ENCODE assay signal across 8 mouse cellular contexts in the genomic region with DNA sequence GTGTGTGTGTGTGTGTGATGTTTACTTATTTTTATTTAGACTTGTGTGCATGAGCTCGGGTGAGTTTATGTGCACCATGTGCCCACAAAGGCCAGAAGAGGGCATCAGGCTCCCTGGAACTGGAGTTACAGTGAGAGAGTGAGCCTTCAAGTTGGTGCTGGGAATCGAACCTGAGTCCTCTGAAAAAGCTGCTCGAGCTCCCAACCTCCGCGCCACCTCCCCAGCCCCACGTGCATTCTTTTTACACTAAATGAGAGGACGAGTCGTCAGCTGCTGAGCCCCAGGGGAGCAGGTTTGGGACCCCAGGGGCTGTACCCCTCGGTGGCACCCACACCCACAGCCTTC. TPM values are rescaled to one million over a fixed set of nuclear protein-coding genes. Genes with fewer than 3 reads are reported as not detected.
DNase-seq lines count a peak whose midpoint lies in the region; ATAC-seq and TF ChIP-seq lines count a peak whose summit lies in the region.

No protein-coding gene starts in this region.

- no peaks in the 10 kb centered on the region for H3K27me3 ChIP-seq in testis, adult 2 months (ENCODE audit: control insufficient read depth, insufficient read depth, low read length)
- H3K27me3 ChIP-seq in limb, embryonic 15.5 days = no peaks in the 10 kb centered on the region
- H3K27me3 ChIP-seq in stomach, postnatal 0 days (ENCODE audit: control insufficient read depth, insufficient read depth, low read length) = no peaks in the 10 kb centered on the region

- 1% methylated on average over 9 of the region's 9 CpGs for WGBS in limb, embryonic 15.5 days
- 1% methylated on average over 9 of the region's 9 CpGs for whole genome bisulfite sequencing in stomach, postnatal 0 days

- TF ChIP-seq CTCF in testis, adult 2 months (IDR thresholded peaks at IDR 0.05; ENCODE audit: control insufficient read depth, insufficient read depth, insufficient replicate concordance, low read depth, low read length) = no peak
- peak; percentile 29; the same call in 1 of the 2 replicates for TF ChIP-seq CTCF in stomach, postnatal 0 days (IDR thresholded peaks at IDR 0.05; ENCODE audit: low read depth)

- H3K27ac ChIP-seq in testis, adult 2 months (ENCODE audit: control insufficient read depth, insufficient read depth, low read depth, low read length) = peak overlapping the region; percentile 99
- H3K27ac ChIP-seq in limb, embryonic 15.5 days = peak overlapping the region; percentile 89
- peak overlapping the region; percentile 93 for H3K27ac ChIP-seq in stomach, postnatal 0 days (replicated peaks)

- H3K4me3 ChIP-seq in testis, adult 2 months (ENCODE audit: control insufficient read depth, low read depth, low read length) = peak overlapping the region; percentile 98
- peak overlapping the region; percentile 86 for H3K4me3 ChIP-seq in limb, embryonic 15.5 days
- peak overlapping the region; percentile 95 for H3K4me3 ChIP-seq in stomach, postnatal 0 days (ENCODE audit: low read depth, low read length)

- no peak for ATAC-seq in limb, embryonic 15.5 days (ENCODE audit: insufficient number of reproducible peaks, low FRiP score, low TSS enrichment, low read depth)
- peak; percentile 12; the same call in 1 of the 2 replicates for ATAC-seq in stomach, postnatal 0 days (ENCODE audit: low FRiP score, low TSS enrichment)

- H3K9ac ChIP-seq in limb, embryonic 15.5 days = peak overlapping the region; percentile 66
- H3K9ac ChIP-seq in stomach, postnatal 0 days (ENCODE audit: low read length) = peak overlapping the region; percentile 77

- peaks cover 8% of the 10 kb centered on the region for H3K4me1 ChIP-seq in testis, adult 2 months (ENCODE audit: control insufficient read depth, insufficient read depth, low read length)
- H3K4me1 ChIP-seq in limb, embryonic 15.5 days = peaks cover 26% of the 10 kb centered on the region
- H3K4me1 ChIP-seq in stomach, postnatal 0 days (replicated peaks; ENCODE audit: control insufficient read depth, insufficient read depth) = no peaks in the 10 kb centered on the region

- H3K9me3 ChIP-seq in limb, embryonic 15.5 days = no peaks in the 10 kb centered on the region
- no peaks in the 10 kb centered on the region for H3K9me3 ChIP-seq in stomach, postnatal 0 days (ENCODE audit: control insufficient read depth, low read length)

- TF ChIP-seq POLR2A in testis, adult 2 months (IDR thresholded peaks at IDR 0.05; ENCODE audit: control insufficient read depth, low read depth, low read length) = no peak

- H3K36me3 ChIP-seq in testis, adult 2 months (ENCODE audit: control insufficient read depth, insufficient read depth, low read length) = no peaks in the 10 kb centered on the region; the same call in 1 of the 2 replicates
- H3K36me3 ChIP-seq in limb, embryonic 15.5 days = peaks cover 26% of the 10 kb centered on the region
- H3K36me3 ChIP-seq in stomach, postnatal 0 days (ENCODE audit: control insufficient read depth, insufficient read depth, low read length) = peaks cover 7% of the 10 kb centered on the region; the same call in 1 of the 2 replicates

- peak; percentile 27 for DNase-seq in embryo, embryonic 11.5 days (ENCODE audit: low read depth, low spot score)
- DNase-seq in embryo, embryonic 10.5 days (ENCODE audit: low spot score) = no peak
- DNase-seq in testis, postnatal 14 days (ENCODE audit: low spot score) = no peak
- DNase-seq in stomach, postnatal 0 days (ENCODE audit: low spot score) = no peak
- DNase-seq in spleen, adult 12 weeks (ENCODE audit: low spot score) = no peak
- DNase-seq in urinary bladder, postnatal 10 days (ENCODE audit: low spot score) = no peak

- peak overlapping the region; percentile 64 for H3K4me2 ChIP-seq in limb, embryonic 15.5 days
- peak overlapping the region; percentile 72 for H3K4me2 ChIP-seq in stomach, postnatal 0 days (replicated peaks; ENCODE audit: low read depth)

- TF ChIP-seq EP300 in stomach, postnatal 0 days (optimal IDR thresholded peaks at IDR 0.05) = no peak

RNA-seq across cellular contexts. Expression of a gene that starts 0.5 kb away (rescaled TPM):
- polyA plus RNA-seq in testis, adult 2 months (2012; rRNA removed) = 2.7 and 3.5 TPM in 2 replicates
- polyA plus RNA-seq in limb, embryonic 15.5 days (2015; fragmentation: Nextera tagmentation; extraction: Ambion mirVana) = 9.3 and 9.7 TPM in 2 replicates
- 8.6 and 9.0 TPM in 2 replicates for polyA plus RNA-seq in stomach, postnatal 0 days (2015; fragmentation: Nextera tagmentation; extraction: Ambion mirVana)

RNA-seq across cellular contexts. Expression of a gene that starts 0.8 kb away (rescaled TPM):
- polyA plus RNA-seq in testis, adult 2 months (2012; rRNA removed) = 5.7 and 7.0 TPM in 2 replicates
- polyA plus RNA-seq in limb, embryonic 15.5 days (2015; fragmentation: Nextera tagmentation; extraction: Ambion mirVana) = 13.3 and 13.5 TPM in 2 replicates
- 7.9 and 8.1 TPM in 2 replicates for polyA plus RNA-seq in stomach, postnatal 0 days (2015; fragmentation: Nextera tagmentation; extraction: Ambion mirVana)

RNA-seq across cellular contexts. Expression of a gene that starts 25.8 kb away (rescaled TPM):
- polyA plus RNA-seq in testis, adult 2 months (2012; rRNA removed) = not detected in 2 replicates
- polyA plus RNA-seq in limb, embryonic 15.5 days (2015; fragmentation: Nextera tagmentation; extraction: Ambion mirVana) = 0.10 TPM in 1 of 2 replicates, not detected in the other
- 0.05 TPM in 1 of 2 replicates, not detected in the other for polyA plus RNA-seq in stomach, postnatal 0 days (2015; fragmentation: Nextera tagmentation; extraction: Ambion mirVana)
